Mouse (Mus musculus) neural tube, embryonic 13.5 days (tissue): ENCODE data around the gene Lgmn. TPM values are rescaled to one million over a fixed set of nuclear protein-coding genes. Genes with fewer than 3 reads are reported as not detected.

ENCODE experiments used
- ATAC-seq: fragments of 200-750 bp; cut with Nextera tagmentation; 2 replicates; pipeline ENCODE4 v1.8.0; 2017; ENCODE audit warnings: low read depth, mild to moderate bottlenecking, moderate TSS enrichment, moderate library complexity
- H3K27ac ChIP-seq: fragments of 300-500 bp; sonication (generic); replicated peaks from 2 replicates; pipeline ENCODE4 v1.5.1; 2015; ENCODE audit warnings: moderate library complexity, mild to moderate bottlenecking, inconsistent platforms
- H3K27me3 ChIP-seq: fragments of 300-500 bp; sonication (generic); 2 replicates; pipeline ENCODE4 v1.6.1; 2015; ENCODE audit warnings: mild to moderate bottlenecking, inconsistent platforms
- H3K36me3 ChIP-seq: fragments of 300-500 bp; sonication (generic); 2 replicates; pipeline ENCODE4 v1.6.1; 2015; ENCODE audit warnings: mild to moderate bottlenecking, inconsistent platforms
- H3K4me1 ChIP-seq: fragments of 300-500 bp; sonication (generic); replicated peaks from 2 replicates; pipeline ENCODE4 v1.6.1; 2015; ENCODE audit warnings: inconsistent platforms
- H3K4me2 ChIP-seq: fragments of 300-500 bp; sonication (generic); 2 replicates; pipeline ENCODE4 v1.6.1; 2015; ENCODE audit warnings: inconsistent platforms, mild to moderate bottlenecking, moderate library complexity
- H3K4me3 ChIP-seq: fragments of 300-500 bp; sonication (generic); 2 replicates; pipeline ENCODE4 v1.5.1; 2015; ENCODE audit warnings: mild to moderate bottlenecking, inconsistent platforms
- H3K9ac ChIP-seq: fragments of 300-500 bp; sonication (generic); 2 replicates; pipeline ENCODE4 v1.6.1; 2015; ENCODE audit warnings: moderate library complexity, mild to moderate bottlenecking, inconsistent platforms
- H3K9me3 ChIP-seq: fragments of 300-500 bp; sonication (generic); 2 replicates; pipeline ENCODE4 v1.6.1; 2016; ENCODE audit warnings: inconsistent platforms
- WGBS: fragments of 180-500 bp; shearing (Covaris S2); methylation state at CpG from one replicate; pipeline ENCODE4 v1.1.7; 2015; 5-methylcytosine and 5-hydroxymethylcytosine counted together
- polyA plus RNA-seq: library from polyadenylated mRNA; unstranded; fragments of >200 nt; fragmentation: Nextera tagmentation; extraction: Ambion mirVana; gene quantifications from 2 replicates; pipeline ENCODE4 v1.2.1, GENCODE M21; 2015

The Lgmn gene
- polyA plus RNA-seq, 1 experiment from 2014 or later = 89.2 TPM

- Histone ChIP-seq H3K9me3 (no peaks in the 10 kb centered on the region), H3K27ac (no peak overlapping the region), H3K4me3 (no peak overlapping the region), H3K9ac (no peak overlapping the region), H3K27me3 (no peaks in the 10 kb centered on the region), H3K4me1 (no peaks in the 10 kb centered on the region), H3K36me3 (peaks cover 27% of the 10 kb centered on the region), H3K4me2 (no peak overlapping the region)
- no peak for ATAC-seq
- WGBS = 97% methylated on average over 7 of the region's 7 CpGs
These were observed 13.3 kb downstream of the Lgmn start for GRCm38 (mm10) chr12:102426285-102426684.

- ATAC-seq = no peak
These were observed 14.5 kb downstream of the Lgmn start for GRCm38 (mm10) chr12:102425048-102425578.

GRCm38 (mm10) chr12:102424456-102424855 is 15.2 kb downstream of the Lgmn start:
- no peaks in the 10 kb centered on the region for H3K9me3 ChIP-seq
- H3K4me1 ChIP-seq = peaks cover 6% of the 10 kb centered on the region
- H3K27me3 ChIP-seq = no peaks in the 10 kb centered on the region
- WGBS = 82% methylated on average over 2 of the region's 2 CpGs
- no peak overlapping the region for H3K4me3 ChIP-seq
- H3K27ac ChIP-seq = no peak overlapping the region
- H3K9ac ChIP-seq = no peak overlapping the region
- H3K36me3 ChIP-seq = peaks cover 28% of the 10 kb centered on the region
- no peak for ATAC-seq
- H3K4me2 ChIP-seq = no peak overlapping the region

More at GRCm38 (mm10) chr12:102425048-102425578, 14.5 kb downstream of the Lgmn start:
- H3K4me1 ChIP-seq = no peaks in the 10 kb centered on the region
- no peaks in the 10 kb centered on the region for H3K27me3 ChIP-seq
- no peaks in the 10 kb centered on the region for H3K9me3 ChIP-seq
- no peak overlapping the region for H3K9ac ChIP-seq
- no peak overlapping the region for H3K4me3 ChIP-seq
- peaks cover 28% of the 10 kb centered on the region for H3K36me3 ChIP-seq
- H3K27ac ChIP-seq = no peak overlapping the region
- no peak overlapping the region for H3K4me2 ChIP-seq
- 91% methylated on average over 4 of the region's 4 CpGs for WGBS

- no peak for ATAC-seq
- Histone ChIP-seq H3K4me2 (no peak overlapping the region), H3K36me3 (peaks cover 28% of the 10 kb centered on the region), H3K27ac (no peak overlapping the region), H3K4me1 (peaks cover 7% of the 10 kb centered on the region), H3K4me3 (no peak overlapping the region), H3K9me3 (no peaks in the 10 kb centered on the region), H3K9ac (no peak overlapping the region), H3K27me3 (no peaks in the 10 kb centered on the region)
- 95% methylated on average over 8 of the region's 8 CpGs for WGBS
These were observed 16.0 kb downstream of the Lgmn start for GRCm38 (mm10) chr12:102423625-102424024.

- no peaks in the 10 kb centered on the region for H3K9me3 ChIP-seq
- H3K4me3 ChIP-seq = no peak overlapping the region
- H3K4me2 ChIP-seq = no peak overlapping the region
- WGBS = 87% methylated on average over 11 of the region's 11 CpGs
- peaks cover 28% of the 10 kb centered on the region for H3K36me3 ChIP-seq
- H3K9ac ChIP-seq = no peak overlapping the region
- H3K27me3 ChIP-seq = no peaks in the 10 kb centered on the region
- no peak overlapping the region for H3K27ac ChIP-seq
- no peak for ATAC-seq
- H3K4me1 ChIP-seq = peaks cover 7% of the 10 kb centered on the region
These were observed 16.8 kb downstream of the Lgmn start for GRCm38 (mm10) chr12:102422623-102423320.

- no peak overlapping the region for H3K4me2 ChIP-seq
- H3K36me3 ChIP-seq = peaks cover 28% of the 10 kb centered on the region
- H3K27me3 ChIP-seq = no peaks in the 10 kb centered on the region
- no peak for ATAC-seq
- no peaks in the 10 kb centered on the region for H3K9me3 ChIP-seq
- WGBS = 88% methylated on average over 6 of the region's 6 CpGs
- H3K4me3 ChIP-seq = no peak overlapping the region
- H3K4me1 ChIP-seq = peaks cover 7% of the 10 kb centered on the region
- no peak overlapping the region for H3K27ac ChIP-seq
- no peak overlapping the region for H3K9ac ChIP-seq
These were observed 17.5 kb downstream of the Lgmn start for GRCm38 (mm10) chr12:102422065-102422464.

GRCm38 (mm10) chr12:102420168-102420890 is 19.3 kb downstream of the Lgmn start:
- no peaks in the 10 kb centered on the region for H3K27me3 ChIP-seq
- no peaks in the 10 kb centered on the region for H3K9me3 ChIP-seq
- ATAC-seq = no peak
- H3K36me3 ChIP-seq = peaks cover 24% of the 10 kb centered on the region
- no peak overlapping the region for H3K27ac ChIP-seq
- 90% methylated on average over 10 of the region's 10 CpGs for WGBS
- H3K9ac ChIP-seq = no peak overlapping the region
- peaks cover 12% of the 10 kb centered on the region for H3K4me1 ChIP-seq
- H3K4me2 ChIP-seq = no peak overlapping the region
- no peak overlapping the region for H3K4me3 ChIP-seq

GRCm38 (mm10) chr12:102419544-102419943 is 20.1 kb downstream of the Lgmn start:
- Histone ChIP-seq H3K27ac (0 out of 2 replicates have a peak overlapping the region, but pooled peaks have one; percentile 14), H3K27me3 (no peaks in the 10 kb centered on the region), H3K4me1 (peaks cover 12% of the 10 kb centered on the region), H3K9ac (no peak overlapping the region), H3K36me3 (peaks cover 29% of the 10 kb centered on the region), H3K4me2 (no peak overlapping the region), H3K4me3 (no peak overlapping the region), H3K9me3 (no peaks in the 10 kb centered on the region)
- 42% methylated on average over 3 of the region's 3 CpGs for WGBS
- ATAC-seq = peak; percentile 36; the same call in 1 of the 2 replicates

GRCm38 (mm10) chr12:102417701-102418100 is 21.9 kb downstream of the Lgmn start:
- Histone ChIP-seq H3K27me3 (no peaks in the 10 kb centered on the region), H3K36me3 (peaks cover 26% of the 10 kb centered on the region), H3K4me2 (no peak overlapping the region), H3K27ac (no peak overlapping the region), H3K9me3 (no peaks in the 10 kb centered on the region), H3K9ac (no peak overlapping the region), H3K4me1 (peaks cover 12% of the 10 kb centered on the region), H3K4me3 (no peak overlapping the region)
- 87% methylated on average over 6 of the region's 6 CpGs for WGBS
- ATAC-seq = no peak

GRCm38 (mm10) chr12:102416955-102417510 is 22.6 kb downstream of the Lgmn start:
- peaks cover 12% of the 10 kb centered on the region for H3K4me1 ChIP-seq
- no peaks in the 10 kb centered on the region for H3K9me3 ChIP-seq
- peaks cover 21% of the 10 kb centered on the region; the same call in 1 of the 2 replicates for H3K36me3 ChIP-seq
- H3K27me3 ChIP-seq = no peaks in the 10 kb centered on the region
- no peak overlapping the region for H3K4me3 ChIP-seq
- no peak for ATAC-seq
- H3K27ac ChIP-seq = no peak overlapping the region
- WGBS = 76% methylated on average over 7 of the region's 7 CpGs
- no peak overlapping the region for H3K4me2 ChIP-seq
- no peak overlapping the region for H3K9ac ChIP-seq

- Histone ChIP-seq H3K4me1 (peaks cover 12% of the 10 kb centered on the region), H3K27ac (no peak overlapping the region), H3K36me3 (peaks cover 15% of the 10 kb centered on the region; the same call in 1 of the 2 replicates), H3K9me3 (no peaks in the 10 kb centered on the region), H3K4me3 (no peak overlapping the region), H3K27me3 (no peaks in the 10 kb centered on the region), H3K9ac (no peak overlapping the region), H3K4me2 (no peak overlapping the region)
- ATAC-seq = no peak
- 51% methylated on average over 7 of the region's 7 CpGs for WGBS
These were observed 23.2 kb downstream of the Lgmn start for GRCm38 (mm10) chr12:102416391-102416837.

- H3K4me2 ChIP-seq = no peak overlapping the region
- H3K36me3 ChIP-seq = peaks cover 13% of the 10 kb centered on the region; the same call in 1 of the 2 replicates
- H3K9me3 ChIP-seq = no peaks in the 10 kb centered on the region
- H3K9ac ChIP-seq = no peak overlapping the region
- no peak overlapping the region for H3K4me3 ChIP-seq
- no peak overlapping the region for H3K27ac ChIP-seq
- H3K27me3 ChIP-seq = no peaks in the 10 kb centered on the region
- WGBS = 94% methylated on average over 6 of the region's 6 CpGs
- peaks cover 9% of the 10 kb centered on the region for H3K4me1 ChIP-seq
- no peak for ATAC-seq
These were observed 24.9 kb downstream of the Lgmn start for GRCm38 (mm10) chr12:102414686-102415085.
